Mouse (Mus musculus): Measurements from ENCODE around the gene Cdkl3. TPM values are rescaled to one million over a fixed set of nuclear protein-coding genes. Genes with fewer than 3 reads are reported as not detected.
A peak's percentile ranks its signal among the peaks of the same experiment; 100 is the strongest.

The Cdkl3 gene
- 9.5 and 13.3 TPM in 2 replicates for polyA plus RNA-seq (2016; fragmentation: Nextera tagmentation; extraction: Ambion mirVana)

DNA sequence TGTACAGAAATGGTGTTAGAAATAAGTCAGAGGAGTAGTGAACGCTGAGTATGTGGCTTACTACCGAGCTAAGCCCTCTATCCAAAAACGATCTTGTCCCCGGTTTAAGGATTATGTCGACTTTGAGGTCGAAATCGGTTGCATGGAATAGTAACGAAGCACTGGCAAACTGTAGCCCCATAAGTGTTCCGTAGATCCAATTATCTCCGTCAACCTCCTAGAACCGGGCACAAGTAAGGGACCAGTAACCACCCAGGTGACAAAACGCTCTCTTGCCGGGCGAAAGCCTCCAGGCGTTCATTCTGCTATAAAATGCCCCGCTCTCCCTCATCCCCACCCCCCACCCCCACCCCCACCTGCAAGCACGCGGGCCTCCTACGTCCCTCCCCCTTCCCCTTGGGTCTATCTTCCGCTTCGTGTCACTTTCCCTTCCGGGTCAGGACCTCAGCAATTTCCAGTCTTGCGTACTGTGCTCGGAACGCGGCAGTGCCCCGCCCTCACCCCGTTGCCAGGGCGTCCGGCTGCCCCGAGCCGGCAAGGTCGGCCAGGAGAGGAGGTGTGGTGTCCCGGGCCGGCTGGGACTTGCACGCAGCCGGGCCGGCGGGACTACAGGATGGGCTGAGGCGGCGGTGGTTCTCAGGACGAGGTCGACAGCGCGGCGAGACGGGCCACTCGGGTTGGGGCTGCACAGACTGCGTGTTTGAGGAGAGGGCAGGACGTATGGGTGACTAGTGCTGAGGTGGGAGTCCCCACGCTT is at the start of gene Cdkl3:
Gene Cdkl3 (plus strand): TSS at position 450 of the 757 bp plus-strand sequence.
- Histone ChIP-seq H3K36me3 (0 out of 2 replicates have a peak, but pooled peaks cover 4% of the 10 kb centered on the region), H3K4me3 (peak within 1 kb of the TSS; percentile 69)
- under 1% methylated on average over 51 of the region's 51 CpGs for WGBS

GRCm38 (mm10) chr11:51956112-51956511 is 47.9 kb upstream of the Cdkl3 start:
- no peak for DNase-seq (ENCODE audit: low spot score)
- Histone ChIP-seq H3K4me3 (no peak overlapping the region), H3K27me3 (ENCODE audit: low read depth, poor library complexity, severe bottlenecking) (no peaks in the 10 kb centered on the region), H3K4me1 (no peaks in the 10 kb centered on the region), H3K9me3 (replicated peaks) (no peaks in the 10 kb centered on the region), H3K36me3 (no peaks in the 10 kb centered on the region), H3K27ac (replicated peaks) (no peak overlapping the region)
- WGBS = 82% methylated on average over 9 of the region's 9 CpGs

More for the DNA sequence above, at the start of gene Cdkl3:
- Histone ChIP-seq H3K9me3 (replicated peaks) (no peaks in the 10 kb centered on the region), H3K27me3 (ENCODE audit: low read depth, poor library complexity, severe bottlenecking) (no peaks in the 10 kb centered on the region), H3K4me1 (peaks cover 45% of the 10 kb centered on the region), H3K27ac (replicated peaks) (peak within 1 kb of the TSS; percentile 92)
- peak; percentile 95 for DNase-seq (ENCODE audit: low spot score)

- Histone ChIP-seq H3K36me3 (no peaks in the 10 kb centered on the region), H3K9me3 (replicated peaks) (no peaks in the 10 kb centered on the region), H3K27me3 (ENCODE audit: low read depth, poor library complexity, severe bottlenecking) (no peaks in the 10 kb centered on the region), H3K27ac (replicated peaks) (no peak overlapping the region), H3K4me3 (no peak overlapping the region), H3K4me1 (no peaks in the 10 kb centered on the region)
- WGBS = 85% methylated on average over 4 of the region's 4 CpGs
- DNase-seq (ENCODE audit: low spot score) = no peak
Observed at GRCm38 (mm10) chr11:51957760-51958159, 46.3 kb upstream of the Cdkl3 start.

GRCm38 (mm10) chr11:51959511-51959910 is 44.5 kb upstream of the Cdkl3 start:
- H3K27ac ChIP-seq (replicated peaks) = no peak overlapping the region
- H3K4me3 ChIP-seq = no peak overlapping the region
- no peak for DNase-seq (ENCODE audit: low spot score)
- no peaks in the 10 kb centered on the region for H3K36me3 ChIP-seq
- H3K4me1 ChIP-seq = no peaks in the 10 kb centered on the region
- no peaks in the 10 kb centered on the region for H3K9me3 ChIP-seq (replicated peaks)
- no peaks in the 10 kb centered on the region for H3K27me3 ChIP-seq (ENCODE audit: low read depth, poor library complexity, severe bottlenecking)
- WGBS = 87% methylated on average over 5 of the region's 5 CpGs

- Histone ChIP-seq H3K27ac (replicated peaks) (no peak overlapping the region), H3K9me3 (replicated peaks) (no peaks in the 10 kb centered on the region), H3K4me1 (no peaks in the 10 kb centered on the region), H3K27me3 (ENCODE audit: low read depth, poor library complexity, severe bottlenecking) (no peaks in the 10 kb centered on the region), H3K36me3 (no peaks in the 10 kb centered on the region), H3K4me3 (no peak overlapping the region)
- 93% methylated on average over 4 of the region's 4 CpGs for WGBS
- no peak for DNase-seq (ENCODE audit: low spot score)
Observed at GRCm38 (mm10) chr11:51960061-51960460, 44.0 kb upstream of the Cdkl3 start.

DNA sequence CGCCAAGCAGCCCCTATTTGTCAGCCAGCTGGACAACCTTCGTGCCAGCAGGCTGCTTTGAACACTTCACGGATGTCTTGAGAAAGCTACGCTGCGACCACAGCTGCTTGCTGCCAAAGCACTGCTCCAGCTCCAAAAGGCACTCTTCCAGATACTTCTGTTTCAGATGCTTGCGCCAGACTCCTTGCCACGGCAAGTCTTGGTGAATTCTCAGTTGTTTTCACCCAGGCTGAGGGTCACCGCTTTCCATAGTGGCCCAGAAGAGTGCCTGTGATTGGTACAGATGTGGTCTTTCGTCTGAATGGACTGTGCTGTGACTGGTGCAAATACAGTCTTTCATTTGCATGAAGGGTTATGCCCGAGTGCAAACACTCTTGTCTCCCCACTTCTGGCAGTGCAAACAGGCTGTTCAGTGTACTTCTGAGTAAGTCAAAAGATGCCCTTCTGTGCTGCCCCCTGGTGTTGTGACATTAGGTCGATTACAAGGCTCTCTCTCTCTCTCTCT is 43.0 kb upstream of the Cdkl3 start:
- Histone ChIP-seq H3K9me3 (replicated peaks) (no peaks in the 10 kb centered on the region), H3K4me1 (no peaks in the 10 kb centered on the region), H3K27me3 (ENCODE audit: low read depth, poor library complexity, severe bottlenecking) (no peaks in the 10 kb centered on the region), H3K27ac (replicated peaks) (no peak overlapping the region), H3K4me3 (no peak overlapping the region), H3K36me3 (no peaks in the 10 kb centered on the region)
- no peak for DNase-seq (ENCODE audit: low spot score)
- 77% methylated on average over 11 of the region's 11 CpGs for WGBS

DNA sequence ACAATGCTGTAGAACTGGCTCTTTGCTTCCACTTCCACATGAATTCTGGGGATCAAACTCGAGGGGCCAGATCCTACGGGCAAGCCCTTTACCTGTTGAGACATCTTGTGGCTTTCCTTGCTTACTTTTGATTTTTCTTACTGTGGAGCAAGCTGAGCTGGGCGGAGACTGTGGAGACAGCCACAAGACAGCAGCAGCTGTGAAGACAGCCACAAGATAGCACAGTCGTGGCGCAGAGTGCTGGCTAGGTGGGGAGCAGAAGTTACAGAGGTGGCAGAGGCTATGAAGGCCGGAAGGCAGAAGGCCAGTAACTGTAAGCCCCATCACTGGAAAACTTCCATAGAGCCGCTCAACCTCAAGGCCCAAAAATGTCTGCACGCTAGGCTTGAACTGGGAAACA is 42.3 kb upstream of the Cdkl3 start:
- H3K27me3 ChIP-seq (ENCODE audit: low read depth, poor library complexity, severe bottlenecking) = no peaks in the 10 kb centered on the region
- 89% methylated on average over 8 of the region's 8 CpGs for WGBS
- H3K4me1 ChIP-seq = no peaks in the 10 kb centered on the region
- no peak overlapping the region for H3K4me3 ChIP-seq
- no peaks in the 10 kb centered on the region for H3K9me3 ChIP-seq (replicated peaks)
- no peaks in the 10 kb centered on the region for H3K36me3 ChIP-seq
- no peak for DNase-seq (ENCODE audit: low spot score)
- no peak overlapping the region for H3K27ac ChIP-seq (replicated peaks)

- no peaks in the 10 kb centered on the region for H3K36me3 ChIP-seq
- H3K27me3 ChIP-seq (ENCODE audit: low read depth, poor library complexity, severe bottlenecking) = no peaks in the 10 kb centered on the region
- no peak for DNase-seq (ENCODE audit: low spot score)
- H3K4me1 ChIP-seq = peaks cover 2% of the 10 kb centered on the region; the same call in 1 of the 2 replicates
- H3K9me3 ChIP-seq (replicated peaks) = no peaks in the 10 kb centered on the region
- 87% methylated on average over 7 of the region's 7 CpGs for WGBS
- no peak overlapping the region for H3K27ac ChIP-seq (replicated peaks)
- no peak overlapping the region for H3K4me3 ChIP-seq
Observed at GRCm38 (mm10) chr11:51962277-51962676, 41.7 kb upstream of the Cdkl3 start.

DNA sequence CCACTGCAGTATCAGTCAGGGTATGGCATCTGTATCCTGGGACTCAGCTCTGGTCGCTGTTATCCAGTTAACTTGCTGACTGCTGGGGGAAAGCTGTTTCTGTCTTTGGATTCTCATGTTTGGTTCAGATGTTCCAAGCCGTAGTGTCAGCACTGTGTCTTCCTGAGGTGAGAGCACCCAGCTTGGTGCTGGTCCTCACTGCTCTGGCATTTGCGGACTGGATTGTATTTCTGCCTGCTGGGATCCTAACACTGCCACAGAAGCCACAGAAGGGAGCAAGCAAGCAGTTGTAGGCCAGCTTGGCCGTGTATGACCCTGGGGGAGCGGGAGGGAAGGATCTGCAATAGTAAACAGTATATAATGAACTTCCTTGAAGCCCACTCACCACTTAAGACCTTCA is 37.4 kb upstream of the Cdkl3 start:
- Histone ChIP-seq H3K9me3 (replicated peaks) (no peaks in the 10 kb centered on the region), H3K36me3 (peaks cover 22% of the 10 kb centered on the region), H3K4me3 (no peak overlapping the region), H3K27me3 (ENCODE audit: low read depth, poor library complexity, severe bottlenecking) (no peaks in the 10 kb centered on the region), H3K4me1 (peaks cover 20% of the 10 kb centered on the region), H3K27ac (replicated peaks) (no peak overlapping the region)
- WGBS = 80% methylated on average over 5 of the region's 5 CpGs
- DNase-seq (ENCODE audit: low spot score) = no peak

- WGBS = 4% methylated on average over 63 of the region's 63 CpGs
Observed at GRCm38 (mm10) chr11:51967443-51968401, 36.3 kb upstream of the Cdkl3 start, which contains the start of gene Cdkn2aipnl. Gene Cdkn2aipnl, plus strand, starts transcription at chr11:51967661.

DNA sequence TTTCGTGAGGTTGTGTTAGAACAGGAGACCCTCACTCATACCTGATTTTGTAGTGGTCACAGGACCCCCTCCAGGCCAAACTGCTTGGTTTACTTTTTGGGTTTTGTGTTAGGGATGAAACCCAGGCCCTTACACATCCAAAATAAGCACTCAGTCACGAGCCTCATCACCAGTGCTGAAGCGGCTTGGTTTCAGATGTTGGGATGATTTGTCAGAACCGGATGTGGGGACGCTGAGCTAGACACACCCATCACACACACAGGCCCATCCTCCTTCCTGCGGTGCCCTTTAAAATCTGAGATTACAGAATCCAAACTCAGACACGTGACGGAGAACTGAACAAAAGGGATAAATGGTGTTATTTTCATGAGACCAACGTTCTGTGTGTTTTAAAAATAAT is 35.1 kb upstream of the Cdkl3 start:
- H3K27me3 ChIP-seq (ENCODE audit: low read depth, poor library complexity, severe bottlenecking) = no peaks in the 10 kb centered on the region
- peaks cover 20% of the 10 kb centered on the region for H3K4me1 ChIP-seq
- H3K36me3 ChIP-seq = peaks cover 44% of the 10 kb centered on the region
- 93% methylated on average over 9 of the region's 9 CpGs for WGBS
- H3K9me3 ChIP-seq (replicated peaks) = no peaks in the 10 kb centered on the region
- DNase-seq (ENCODE audit: low spot score) = no peak
- H3K4me3 ChIP-seq = no peak overlapping the region; the same call in 1 of the 2 replicates
- H3K27ac ChIP-seq (replicated peaks) = no peak overlapping the region

More at GRCm38 (mm10) chr11:51967443-51968401, 36.3 kb upstream of the Cdkl3 start, which contains the start of gene Cdkn2aipnl:
- Histone ChIP-seq H3K9me3 (replicated peaks) (no peaks in the 10 kb centered on the region), H3K4me3 (peak within 1 kb of the TSS; percentile 74), H3K36me3 (peaks cover 33% of the 10 kb centered on the region), H3K4me1 (peaks cover 20% of the 10 kb centered on the region), H3K27ac (replicated peaks) (peak within 1 kb of the TSS; percentile 87), H3K27me3 (ENCODE audit: low read depth, poor library complexity, severe bottlenecking) (no peaks in the 10 kb centered on the region)
- DNase-seq (ENCODE audit: low spot score) = peak; percentile 93

DNA sequence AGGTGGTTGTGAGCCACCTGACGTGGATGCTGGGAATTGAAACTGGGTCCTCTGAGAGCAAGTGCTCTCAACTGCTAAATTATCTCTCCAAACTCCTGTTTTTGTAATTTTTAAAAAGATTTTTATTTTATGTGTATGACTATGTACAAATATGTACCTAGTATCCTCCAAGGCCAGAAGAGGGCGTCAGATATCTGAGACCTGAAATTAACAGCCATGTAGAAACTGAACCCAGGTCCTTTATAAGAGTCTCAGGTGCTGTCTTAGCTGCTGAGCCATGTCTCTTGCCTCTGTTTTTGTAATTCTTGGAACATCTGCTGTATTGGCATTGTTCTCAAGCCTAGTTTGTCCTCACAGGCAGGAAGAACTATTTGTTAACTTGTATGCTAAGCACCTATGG is 34.5 kb upstream of the Cdkl3 start:
- Histone ChIP-seq H3K27ac (replicated peaks) (no peak overlapping the region), H3K4me1 (peaks cover 20% of the 10 kb centered on the region), H3K27me3 (ENCODE audit: low read depth, poor library complexity, severe bottlenecking) (no peaks in the 10 kb centered on the region), H3K9me3 (replicated peaks) (no peaks in the 10 kb centered on the region), H3K36me3 (peaks cover 50% of the 10 kb centered on the region), H3K4me3 (no peak overlapping the region)
- DNase-seq (ENCODE audit: low spot score) = no peak
- 94% methylated on average over 2 of the region's 2 CpGs for WGBS

All from midbrain, embryonic 10.5 days (tissue).